Mouse (Mus musculus) hindbrain, postnatal 0 days (tissue): ENCODE results near the gene Micall1. TPM values are rescaled to one million over a fixed set of nuclear protein-coding genes. Genes with fewer than 3 reads are reported as not detected.

Source experiments
- ATAC-seq: fragments of 200-750 bp; cut with Nextera tagmentation; 2 replicates; pipeline ENCODE4 v1.8.0; 2017; ENCODE audit warnings: mild to moderate bottlenecking, moderate TSS enrichment, moderate library complexity
- DNase-seq: peaks from one replicate; pipeline ENCODE4 v3.0.0-alpha.2; 2015; ENCODE audit warnings: low spot score
- H3K27ac ChIP-seq: fragments of 300-500 bp; sonication (generic); 2 replicates; pipeline ENCODE4 v1.5.1; 2014; ENCODE audit warnings: mild to moderate bottlenecking
- H3K27me3 ChIP-seq: fragments of 300-500 bp; sonication (generic); 2 replicates; pipeline ENCODE4 v1.6.1; 2014; ENCODE audit warnings: low read length, mixed read lengths; ENCODE audit not compliant: insufficient read depth
- H3K36me3 ChIP-seq: fragments of 300-500 bp; sonication (generic); 2 replicates; pipeline ENCODE4 v1.6.1; 2014; ENCODE audit warnings: low read length, mixed read lengths; ENCODE audit not compliant: insufficient read depth
- H3K4me1 ChIP-seq: fragments of 300-500 bp; sonication (generic); 2 replicates; pipeline ENCODE4 v1.6.1; 2014; ENCODE audit warnings: antibody characterized with exemption, low read length, mixed read lengths; ENCODE audit not compliant: insufficient read depth
- H3K4me2 ChIP-seq: fragments of 300-500 bp; sonication (generic); 2 replicates; pipeline ENCODE4 v1.6.1; 2014; ENCODE audit warnings: low read depth, mild to moderate bottlenecking, low read length, moderate library complexity, mixed read lengths
- H3K4me3 ChIP-seq: fragments of 300-500 bp; sonication (generic); 2 replicates; pipeline ENCODE4 v1.5.1; 2014; ENCODE audit warnings: low read length
- H3K9ac ChIP-seq: fragments of 300-500 bp; sonication (generic); replicated peaks from 2 replicates; pipeline ENCODE4 v1.6.1; 2014; ENCODE audit warnings: mild to moderate bottlenecking, low read length, moderate library complexity, mixed read lengths
- H3K9me3 ChIP-seq: fragments of 300-500 bp; sonication (generic); 2 replicates; pipeline ENCODE4 v1.6.1; 2016; ENCODE audit warnings: low read length, mixed read lengths
- CTCF ChIP-seq: IDR thresholded peaks from 2 replicates; pipeline ENCODE4 v1.5.1; 2016; ENCODE audit warnings: antibody characterized with exemption, control low read depth, low read depth
- WGBS: fragments of 180-500 bp; shearing (Covaris S2); extraction: QIAGEN DNeasy Blood & Tissue Kit; methylation state at CpG from one replicate; pipeline ENCODE4 v1.1.7; 2014; 5-methylcytosine and 5-hydroxymethylcytosine counted together
- polyA plus RNA-seq: library from polyadenylated mRNA; unstranded; fragments of >200 nt; fragmentation: Nextera tagmentation; extraction: Ambion mirVana; gene quantifications from 2 replicates; pipeline ENCODE4 v1.2.1, GENCODE M21; 2015
- total RNA-seq: library from RNA; depleted of rRNA; stranded (reverse); fragments of >200 nt; gene quantifications from 2 replicates; pipeline ENCODE4 v1.2.3, GENCODE M21; 2014

Gene Micall1
- total and polyA plus RNA-seq, 2 experiments from 2014 or later, result 9.5 to 36.4 TPM

DNA sequence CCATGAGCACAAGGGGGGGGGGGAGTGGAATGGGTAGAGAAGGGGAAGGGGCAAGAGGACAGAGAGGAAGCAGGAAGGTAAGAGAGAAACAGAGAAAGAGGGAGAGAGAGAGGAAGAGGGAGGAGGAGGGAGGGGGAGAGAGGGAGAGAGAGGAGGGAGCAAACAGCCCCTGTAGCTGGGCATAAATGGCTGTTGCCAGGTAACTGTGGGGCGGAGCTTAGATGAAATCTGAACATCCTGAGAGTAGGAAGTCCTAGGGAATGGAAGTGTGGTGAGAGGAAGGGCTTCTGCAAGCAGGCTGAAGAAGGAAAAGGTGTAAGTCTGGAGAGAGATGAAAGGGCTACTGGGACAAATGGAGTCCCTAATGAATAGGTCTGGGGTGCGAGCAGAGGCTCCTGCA lies 42.4 kb upstream of the Micall1 start:
- Histone ChIP-seq H3K9me3 (no peaks in the 10 kb centered on the region), H3K4me1 (0 out of 2 replicates have a peak, but pooled peaks cover under 1% of the 10 kb centered on the region), H3K4me3 (no peak overlapping the region), H3K27ac (no peak overlapping the region), H3K27me3 (no peaks in the 10 kb centered on the region), H3K36me3 (no peaks in the 10 kb centered on the region), H3K9ac (no peak overlapping the region), H3K4me2 (no peak overlapping the region)
- no peak for ATAC-seq
- WGBS, result 56% methylated on average over 2 of the region's 2 CpGs
- no peak for DNase-seq
- no peak for TF ChIP-seq CTCF

- Histone ChIP-seq H3K27ac (no peak overlapping the region), H3K27me3 (no peaks in the 10 kb centered on the region), H3K9me3 (no peaks in the 10 kb centered on the region), H3K4me2 (no peak overlapping the region), H3K4me1 (no peaks in the 10 kb centered on the region), H3K4me3 (no peak overlapping the region), H3K9ac (no peak overlapping the region), H3K36me3 (no peaks in the 10 kb centered on the region)
- ATAC-seq, result no peak
- TF ChIP-seq CTCF, result no peak
- WGBS, result 77% methylated on average over 3 of the region's 3 CpGs
- DNase-seq, result no peak
Observed at GRCm38 (mm10) chr15:79067631-79068030, 41.1 kb upstream of the Micall1 start.

GRCm38 (mm10) chr15:79068416-79068815 lies 40.3 kb upstream of the Micall1 start:
- Histone ChIP-seq H3K4me3 (no peak overlapping the region), H3K27ac (no peak overlapping the region), H3K4me2 (no peak overlapping the region), H3K4me1 (no peaks in the 10 kb centered on the region), H3K36me3 (no peaks in the 10 kb centered on the region), H3K9ac (no peak overlapping the region), H3K9me3 (no peaks in the 10 kb centered on the region), H3K27me3 (no peaks in the 10 kb centered on the region)
- ATAC-seq, result no peak
- no peak for TF ChIP-seq CTCF
- 75% methylated on average over 3 of the region's 3 CpGs for WGBS
- no peak for DNase-seq

- Histone ChIP-seq H3K27ac (no peak overlapping the region), H3K36me3 (peaks cover under 1% of the 10 kb centered on the region; the same call in 1 of the 2 replicates), H3K4me3 (no peak overlapping the region), H3K9me3 (no peaks in the 10 kb centered on the region), H3K4me2 (no peak overlapping the region), H3K4me1 (peaks cover 4% of the 10 kb centered on the region; the same call in 1 of the 2 replicates), H3K27me3 (no peaks in the 10 kb centered on the region), H3K9ac (no peak overlapping the region)
- peak; percentile 40 for DNase-seq
- TF ChIP-seq CTCF, result peak; percentile 72
- 64% methylated on average over 5 of the region's 5 CpGs for WGBS
- ATAC-seq, result no peak
Observed at GRCm38 (mm10) chr15:79071117-79072039, 37.3 kb upstream of the Micall1 start.

DNA sequence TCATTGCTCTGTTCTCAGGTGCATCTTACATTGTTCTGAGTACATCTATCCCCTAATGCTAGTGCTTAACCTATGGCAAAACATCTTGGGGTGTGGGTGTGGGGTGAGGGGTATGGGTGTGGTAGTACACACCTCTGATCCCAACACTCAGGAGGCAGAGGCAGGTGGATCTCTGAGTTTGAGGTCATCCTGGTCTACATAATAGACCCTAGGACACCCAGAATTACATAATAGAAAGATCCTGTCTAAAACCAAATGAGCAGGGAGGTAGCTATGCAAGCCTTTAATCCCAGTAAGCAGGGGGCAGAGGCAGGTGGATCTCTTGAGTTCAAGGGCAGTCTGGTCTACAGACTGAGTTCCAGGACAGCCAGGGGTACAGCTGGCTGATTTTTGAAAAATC lies 34.9 kb upstream of the Micall1 start:
- Histone ChIP-seq H3K9me3 (no peaks in the 10 kb centered on the region), H3K27me3 (no peaks in the 10 kb centered on the region), H3K36me3 (peaks cover 22% of the 10 kb centered on the region; the same call in 1 of the 2 replicates), H3K9ac (no peak overlapping the region), H3K4me1 (peaks cover 4% of the 10 kb centered on the region; the same call in 1 of the 2 replicates), H3K4me2 (no peak overlapping the region), H3K27ac (no peak overlapping the region), H3K4me3 (no peak overlapping the region)
- TF ChIP-seq CTCF, result no peak
- ATAC-seq (no peak), DNase-seq (no peak)

DNA sequence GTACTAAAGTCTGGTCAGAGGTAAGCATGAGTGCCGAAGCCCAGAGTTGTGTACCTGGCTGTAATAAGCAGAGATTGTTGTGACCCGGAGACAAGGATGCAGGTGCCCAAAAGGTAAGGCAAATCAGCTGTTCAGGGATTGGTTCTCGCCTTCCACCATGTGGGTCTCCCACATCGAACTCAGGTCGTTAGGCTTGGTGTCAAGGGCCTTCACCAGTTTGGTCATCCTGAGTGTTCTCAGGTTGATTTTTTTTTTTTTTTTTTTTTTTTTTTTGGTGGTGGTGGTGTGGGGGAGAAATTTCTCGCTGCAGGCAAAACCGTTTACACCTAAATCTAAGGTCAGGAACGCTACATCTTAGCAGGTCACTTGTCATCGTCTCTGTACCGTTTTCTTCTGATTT lies 34.3 kb upstream of the Micall1 start:
- no peaks in the 10 kb centered on the region for H3K9me3 ChIP-seq
- H3K4me3 ChIP-seq, result peak overlapping the region; percentile 73
- H3K4me2 ChIP-seq, result peak overlapping the region; percentile 90
- H3K27ac ChIP-seq, result peak overlapping the region; percentile 72; the same call in 1 of the 2 replicates
- no peak for DNase-seq
- H3K4me1 ChIP-seq, result peaks cover 4% of the 10 kb centered on the region; the same call in 1 of the 2 replicates
- ATAC-seq, result no peak
- H3K27me3 ChIP-seq, result no peaks in the 10 kb centered on the region
- TF ChIP-seq CTCF, result no peak
- H3K36me3 ChIP-seq, result peaks cover 29% of the 10 kb centered on the region
- peak overlapping the region; percentile 79; the same call in 1 of the 2 replicates for H3K9ac ChIP-seq
- WGBS, result 44% methylated on average over 10 of the region's 10 CpGs
